Mouse (Mus musculus) liver, embryonic 14.5 days (tissue): ENCODE data around the gene Reps2. TPM values are rescaled to one million over a fixed set of nuclear protein-coding genes. Genes with fewer than 3 reads are reported as not detected.

Source experiments
- ATAC-seq: fragments of 200-750 bp; cut with Nextera tagmentation; 2 replicates; pipeline ENCODE4 v1.8.0; 2017; ENCODE audit warnings: moderate number of reproducible peaks, mild to moderate bottlenecking, moderate library complexity; ENCODE audit not compliant: insufficient read depth
- DNase-seq, 3 experiments: peaks; one replicate each; pipeline ENCODE4 v3.0.0-alpha.2; 2012 to 2013; ENCODE audit warnings: low read depth in 3 of 3, low spot score in 3 of 3
- H3K27ac ChIP-seq: fragments of 300-500 bp; sonication (generic); 2 replicates; pipeline ENCODE4 v1.5.1; 2014; ENCODE audit warnings: moderate library complexity, mild to moderate bottlenecking, control low read depth, inconsistent platforms
- H3K27me3 ChIP-seq: fragments of 300-500 bp; sonication (generic); 2 replicates; pipeline ENCODE4 v1.6.1; 2014; ENCODE audit warnings: mild to moderate bottlenecking, low read length, moderate library complexity; ENCODE audit not compliant: control insufficient read depth, insufficient read depth
- H3K36me3 ChIP-seq: fragments of 300-500 bp; sonication (generic); replicated peaks from 2 replicates; pipeline ENCODE4 v1.6.1; 2014; ENCODE audit warnings: low read depth; ENCODE audit not compliant: control insufficient read depth, insufficient read depth
- H3K4me1 ChIP-seq, 2 experiments: fragments of 200-500 bp in 1 of 2; fragments of 300-500 bp in 1 of 2; sonication (generic) in 1 of 2; replicated peaks; 2 replicates each; pipeline ENCODE4 v1.6.1; 2012 to 2014; ENCODE audit warnings: antibody characterized with exemption in 1 of 2, inconsistent platforms in 1 of 2, low read length in 1 of 2; ENCODE audit not compliant: control insufficient read depth in 2 of 2, insufficient read depth in 2 of 2
- H3K4me2 ChIP-seq: fragments of 300-500 bp; sonication (generic); 2 replicates; pipeline ENCODE4 v1.6.1; 2014; ENCODE audit warnings: low read depth, mild to moderate bottlenecking, control low read depth, moderate library complexity
- H3K4me3 ChIP-seq, 2 experiments: fragments of 200-500 bp in 1 of 2; fragments of 300-500 bp in 1 of 2; sonication (generic) in 1 of 2; 2 replicates each; pipeline ENCODE4 v1.5.1; 2012 to 2014; ENCODE audit warnings: low read depth in 2 of 2, low read length in 2 of 2, mild to moderate bottlenecking in 2 of 2, control low read depth in 1 of 2, inconsistent platforms in 1 of 2, moderate library complexity in 1 of 2; ENCODE audit not compliant: insufficient read depth in 1 of 2
- H3K9ac ChIP-seq: fragments of 300-500 bp; sonication (generic); replicated peaks from 2 replicates; pipeline ENCODE4 v1.6.1; 2014; ENCODE audit warnings: mild to moderate bottlenecking, control low read depth, moderate library complexity
- H3K9me3 ChIP-seq: fragments of 300-500 bp; sonication (generic); 2 replicates; pipeline ENCODE4 v1.6.1; 2016; ENCODE audit warnings: low read length, mixed read lengths; ENCODE audit not compliant: control insufficient read depth
- CTCF ChIP-seq: IDR thresholded peaks from 2 replicates; pipeline ENCODE4 v1.5.1; 2016; ENCODE audit warnings: antibody characterized with exemption, low read depth, control low read depth
- EP300 ChIP-seq: IDR thresholded peaks from 2 replicates; pipeline ENCODE4 v1.6.1; 2016; ENCODE audit warnings: antibody characterized with exemption, low read depth
- WGBS: fragments of 180-500 bp; shearing (Covaris S2); extraction: QIAGEN DNeasy Blood & Tissue Kit; methylation state at CpG from one replicate; pipeline ENCODE4 v1.1.7; 2014; ENCODE audit not compliant: insufficient replicate concordance; 5-methylcytosine and 5-hydroxymethylcytosine counted together
- polyA plus RNA-seq, 2 experiments: library from polyadenylated mRNA; depleted of rRNA in 1 of 2; stranded (reverse) in 1 of 2; unstranded in 1 of 2; fragments of >200 nt; fragmentation: Nextera tagmentation in 1 of 2; extraction: Ambion mirVana in 1 of 2; gene quantifications; 2 replicates each; pipeline versions ENCODE4 v1.2.1 to v1.2.3; 2012 to 2014

Reps2 gene
- polyA plus RNA-seq, 2 experiments: 0.63 to 0.95 TPM

DNA sequence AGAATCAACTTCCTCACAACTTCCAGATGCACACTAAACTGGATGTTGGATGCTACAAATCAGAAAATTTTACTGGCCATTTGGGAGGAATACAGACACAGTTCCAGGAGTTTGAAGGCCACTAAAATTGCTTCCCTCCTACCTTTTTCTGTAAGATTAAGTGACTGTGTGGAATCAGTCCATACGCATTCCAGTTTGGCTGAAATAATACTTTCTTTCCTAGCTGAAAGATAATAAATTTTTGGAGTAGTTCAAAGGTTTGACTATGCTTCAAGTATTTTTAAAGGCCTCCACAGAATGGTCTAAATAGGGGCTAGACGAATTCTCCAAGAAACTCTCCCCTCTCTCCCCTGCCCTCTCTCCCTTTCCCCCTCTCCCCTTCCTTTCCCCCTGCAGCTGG, 75.0 kb downstream of the Reps2 start:
- ATAC-seq: no peak
- no peak for DNase-seq
- Histone ChIP-seq H3K27me3 (no peaks in the 10 kb centered on the region), H3K4me3 (no peak overlapping the region), H3K36me3 (no peaks in the 10 kb centered on the region), H3K4me2 (no peak overlapping the region), H3K4me1 (no peaks in the 10 kb centered on the region), H3K9me3 (no peaks in the 10 kb centered on the region), H3K9ac (no peak overlapping the region), H3K27ac (no peak overlapping the region)
- TF ChIP-seq CTCF (no peak), EP300 (no peak)
- 53% methylated on average over 2 of the region's 2 CpGs for WGBS

DNA sequence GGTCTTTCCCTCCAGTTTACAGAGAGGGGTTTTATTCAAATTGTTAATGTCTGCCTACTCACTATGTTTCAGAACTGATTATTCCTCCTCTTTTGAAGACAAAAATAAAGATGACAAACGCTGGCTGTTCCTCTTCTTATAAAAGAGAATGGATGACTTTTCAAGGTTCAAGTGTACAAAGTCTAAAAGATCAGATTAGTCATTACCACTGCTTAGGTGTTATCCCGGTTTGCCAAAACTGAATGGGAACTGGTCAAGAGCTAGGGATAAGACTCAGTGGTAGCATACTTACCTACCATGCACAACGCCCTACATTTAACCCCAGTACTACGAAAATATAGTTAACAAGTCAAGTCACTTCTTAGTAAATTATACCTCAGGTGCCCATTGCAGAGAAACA, 77.9 kb downstream of the Reps2 start:
- no peak overlapping the region for H3K4me3 ChIP-seq
- no peak for ATAC-seq

DNA sequence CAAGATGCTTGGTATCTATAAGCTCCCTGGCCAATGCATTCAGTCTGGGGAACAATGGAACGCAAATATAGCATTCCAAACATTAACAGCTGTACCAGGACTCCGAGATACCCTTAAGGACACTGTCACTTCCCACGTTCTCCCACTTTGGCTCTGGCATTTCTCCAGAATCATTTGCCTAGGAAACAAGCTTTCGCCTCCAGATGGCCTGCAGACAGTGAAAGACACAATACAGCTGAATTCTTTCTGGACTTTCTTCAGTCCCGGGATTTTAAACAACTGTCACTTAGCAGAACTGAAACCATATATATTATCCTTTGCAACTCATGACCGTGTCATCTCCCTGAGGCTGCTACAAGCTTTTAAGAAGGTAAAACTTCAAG, 87.0 kb downstream of the Reps2 start:
- DNase-seq (no peak), ATAC-seq (no peak)
- Histone ChIP-seq H3K27ac (no peak overlapping the region), H3K4me1 (no peaks in the 10 kb centered on the region), H3K9ac (no peak overlapping the region), H3K4me2 (no peak overlapping the region), H3K27me3 (no peaks in the 10 kb centered on the region), H3K4me3 (no peak overlapping the region), H3K36me3 (no peaks in the 10 kb centered on the region), H3K9me3 (no peaks in the 10 kb centered on the region)
- TF ChIP-seq CTCF (no peak), EP300 (no peak)
- WGBS: 71% methylated on average over 6 of the region's 6 CpGs

More for the DNA sequence above, 77.9 kb downstream of the Reps2 start:
- Histone ChIP-seq H3K27me3 (no peaks in the 10 kb centered on the region), H3K9ac (no peak overlapping the region), H3K9me3 (no peaks in the 10 kb centered on the region), H3K36me3 (no peaks in the 10 kb centered on the region), H3K4me1 (no peaks in the 10 kb centered on the region), H3K4me2 (no peak overlapping the region), H3K27ac (no peak overlapping the region)
- TF ChIP-seq EP300 (no peak), CTCF (no peak)
- 74% methylated on average over 4 of the region's 4 CpGs for WGBS
- DNase-seq: no peak

DNA sequence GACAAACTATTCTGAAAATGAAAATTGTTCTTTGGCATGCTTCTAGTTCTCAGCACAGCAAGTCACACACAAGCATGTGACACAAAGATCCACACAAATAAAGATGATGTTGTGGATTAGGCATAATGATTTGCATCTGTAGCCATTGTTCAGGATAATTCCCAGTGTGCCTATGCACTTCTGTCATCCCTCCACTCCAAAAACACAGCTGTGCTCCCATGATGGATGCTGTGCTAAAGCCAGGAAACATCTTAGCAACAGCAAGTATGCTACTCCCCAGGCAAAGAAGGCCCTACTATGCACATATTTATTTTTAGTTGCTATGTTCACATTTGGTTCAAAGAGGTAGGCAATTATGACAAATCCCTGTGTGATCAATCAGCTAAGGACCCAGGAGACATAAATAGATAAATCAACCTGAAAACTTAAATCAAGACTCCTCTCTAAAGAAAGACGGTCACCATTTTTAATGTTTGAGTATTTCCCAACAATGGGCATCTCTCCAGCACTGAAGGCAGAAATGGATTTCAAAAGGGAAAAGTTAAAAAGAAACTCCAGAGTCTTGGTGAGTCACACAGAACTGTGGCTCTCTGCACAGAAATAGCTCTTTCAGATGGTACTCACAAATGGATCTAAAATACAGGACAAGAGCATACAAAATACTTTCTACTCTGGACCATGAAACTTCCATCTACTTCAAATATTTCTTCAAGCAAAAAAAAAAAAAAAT, 87.6 kb downstream of the Reps2 start:
- no peaks in the 10 kb centered on the region for H3K4me1 ChIP-seq
- no peaks in the 10 kb centered on the region for H3K36me3 ChIP-seq
- no peak overlapping the region for H3K4me3 ChIP-seq
- no peak overlapping the region for H3K4me2 ChIP-seq
- no peaks in the 10 kb centered on the region for H3K27me3 ChIP-seq
- no peak for DNase-seq
- 73% methylated on average over 1 of the region's 1 CpGs for WGBS
- H3K9me3 ChIP-seq: no peaks in the 10 kb centered on the region
- ATAC-seq: no peak
- no peak overlapping the region for H3K27ac ChIP-seq
- TF ChIP-seq EP300 (no peak), CTCF (no peak)
- H3K9ac ChIP-seq: no peak overlapping the region

DNA sequence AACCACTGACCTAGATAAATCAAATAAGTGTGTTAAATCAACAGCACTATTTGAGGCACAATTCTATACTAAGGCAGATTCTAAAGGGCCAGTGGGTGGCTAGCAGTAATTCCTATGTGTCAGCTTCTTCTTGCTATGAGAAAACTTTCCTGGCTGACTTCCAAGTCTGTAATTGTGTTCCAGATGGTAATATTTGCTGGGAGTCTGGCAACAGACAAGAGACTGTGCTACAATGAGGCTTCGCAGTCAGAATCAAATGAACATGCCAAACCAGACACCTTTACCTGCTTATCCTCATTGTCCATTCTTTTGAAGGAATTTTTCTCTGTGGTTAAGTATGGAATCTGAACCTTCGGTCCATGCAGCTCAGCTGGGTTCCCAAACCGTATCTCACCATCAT, 88.9 kb downstream of the Reps2 start:
- Histone ChIP-seq H3K4me2 (no peak overlapping the region), H3K9me3 (no peaks in the 10 kb centered on the region), H3K27ac (no peak overlapping the region), H3K4me3 (no peak overlapping the region), H3K36me3 (no peaks in the 10 kb centered on the region), H3K9ac (no peak overlapping the region), H3K4me1 (no peaks in the 10 kb centered on the region), H3K27me3 (no peaks in the 10 kb centered on the region)
- ATAC-seq: no peak
- DNase-seq: no peak
- 79% methylated on average over 3 of the region's 3 CpGs for WGBS
- TF ChIP-seq CTCF (no peak), EP300 (no peak)
